Mouse (Mus musculus): ENCODE measurements at regions not wholly inside any gene's neighbourhood (a gene's known extent, or its start where the extent isn't known, plus 50 kb on each side); places are given as distances from the start of the nearest gene placed in this dataset.

GRCm38 (mm10) chr10:38884641-38885040 lies 63.1 kb upstream of the Rfpl4b start:
- no peak overlapping the region for H3K9ac ChIP-seq (ENCODE audit: control insufficient read depth, low read depth, low read length, poor library complexity, severe bottlenecking)
- no peak overlapping the region for H3K27ac ChIP-seq (ENCODE audit: control insufficient read depth, low read depth, low read length)
- no peaks in the 10 kb centered on the region for H3K9me3 ChIP-seq (replicated peaks; ENCODE audit: insufficient read depth, low read length)
- no peak overlapping the region for H3K4me3 ChIP-seq (ENCODE audit: control insufficient read depth in 1 of 2, insufficient read depth in 1 of 2, low read depth in 2 of 2, low read length in 2 of 2)
- DNase-seq (ENCODE audit: low read depth, low spot score), result no peak
- H3K4me1 ChIP-seq (ENCODE audit: control insufficient read depth in 1 of 2, insufficient read depth in 2 of 2, low read length in 2 of 2), result no peaks in the 10 kb centered on the region
- no peaks in the 10 kb centered on the region for H3K79me2 ChIP-seq (ENCODE audit: control insufficient read depth, insufficient read depth, low read length, poor library complexity)
- TF ChIP-seq MAFK (IDR thresholded peaks at IDR 0.05; ENCODE audit: borderline replicate concordance, low read depth, low read length) (no peak), ZKSCAN1 (IDR thresholded peaks at IDR 0.05; ENCODE audit: low read depth, low read length) (no peak), CHD2 (IDR thresholded peaks at IDR 0.05; ENCODE audit: low read length) (no peak), BHLHE40 (IDR thresholded peaks at IDR 0.05; ENCODE audit: borderline replicate concordance, low read depth, low read length) (no peak), POLR2AphosphoS5 (IDR thresholded peaks at IDR 0.05; ENCODE audit: borderline replicate concordance, low read depth, low read length) (no peak), USF1 (IDR thresholded peaks at IDR 0.05; ENCODE audit: low read depth, low read length) (no peak), GATA1 (IDR thresholded peaks at IDR 0.05; ENCODE audit: low read depth, low read length) (no peak), CTCF (IDR thresholded peaks at IDR 0.05 in 2 of 3, conservative IDR thresholded peaks at IDR 0.05 in 1 of 3; ENCODE audit: control insufficient read depth in 1 of 3, insufficient read depth in 1 of 3, low read depth in 2 of 3, low read length in 3 of 3, poor library complexity in 1 of 3, severe bottlenecking in 1 of 3) (no peak), TCF12 (IDR thresholded peaks at IDR 0.05; ENCODE audit: low read depth, low read length) (no peak), MYC (IDR thresholded peaks at IDR 0.05; ENCODE audit: low read depth, low read length) (no peak)
- H3K36me3 ChIP-seq (ENCODE audit: control insufficient read depth in 1 of 2, insufficient read depth in 2 of 2, low read length in 2 of 2), result no peaks in the 10 kb centered on the region
- H3K27me3 ChIP-seq (ENCODE audit: control insufficient read depth in 1 of 2, insufficient read depth in 2 of 2, low read length in 2 of 2), result no peaks in the 10 kb centered on the region

DNA sequence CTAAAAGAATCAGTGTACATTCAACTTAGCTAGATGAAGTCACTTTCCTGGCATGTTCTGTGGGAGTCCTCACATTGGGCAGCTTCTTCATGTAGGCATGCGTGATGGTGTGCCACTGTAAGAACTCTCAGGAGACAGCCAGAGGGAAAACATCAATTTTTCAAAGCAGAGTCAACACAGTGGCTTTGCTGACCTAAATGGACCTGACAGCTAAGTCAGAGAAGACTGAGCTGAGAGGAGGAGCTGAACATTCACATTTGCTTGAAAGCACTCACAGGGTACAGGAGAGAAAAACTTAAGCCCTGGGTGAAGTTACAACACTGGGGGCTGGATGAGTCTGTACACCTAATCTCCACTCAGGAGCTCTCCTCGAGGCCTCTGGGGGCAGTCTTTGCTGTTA lies 64.9 kb upstream of the Rfpl4b start:
- no peaks in the 10 kb centered on the region for H3K9me3 ChIP-seq (replicated peaks; ENCODE audit: insufficient read depth, low read length)
- H3K79me2 ChIP-seq (ENCODE audit: control insufficient read depth, insufficient read depth, low read length, poor library complexity), result no peaks in the 10 kb centered on the region
- DNase-seq (ENCODE audit: low read depth, low spot score), result no peak
- H3K4me1 ChIP-seq (ENCODE audit: control insufficient read depth in 1 of 2, insufficient read depth in 2 of 2, low read length in 2 of 2), result no peaks in the 10 kb centered on the region
- no peak for TF ChIP-seq ETS1 (IDR thresholded peaks at IDR 0.05; ENCODE audit: low read depth, low read length)
- no peak for TF ChIP-seq MXI1 (IDR thresholded peaks at IDR 0.05; ENCODE audit: low read depth, low read length)
- no peak for TF ChIP-seq USF1 (IDR thresholded peaks at IDR 0.05; ENCODE audit: low read depth, low read length)
- TF ChIP-seq KAT2A (conservative IDR thresholded peaks at IDR 0.05; ENCODE audit: low read depth, low read length), result no peak
- TF ChIP-seq MAZ (IDR thresholded peaks at IDR 0.05; ENCODE audit: low read depth, low read length), result no peak
- no peak for TF ChIP-seq ZKSCAN1 (IDR thresholded peaks at IDR 0.05; ENCODE audit: low read depth, low read length)
- no peak for TF ChIP-seq ELF1 (IDR thresholded peaks at IDR 0.05; ENCODE audit: low read depth, low read length)
- no peak for TF ChIP-seq JUND (IDR thresholded peaks at IDR 0.05; ENCODE audit: low read depth, low read length)
- no peak for TF ChIP-seq TCF12 (IDR thresholded peaks at IDR 0.05; ENCODE audit: low read depth, low read length)
- TF ChIP-seq GATA1 (IDR thresholded peaks at IDR 0.05; ENCODE audit: low read depth, low read length), result no peak
- TF ChIP-seq CHD1 (IDR thresholded peaks at IDR 0.05; ENCODE audit: low read depth, low read length), result no peak
- TF ChIP-seq POLR2AphosphoS5 (IDR thresholded peaks at IDR 0.05; ENCODE audit: borderline replicate concordance, low read depth, low read length), result no peak
- no peak for TF ChIP-seq ZNF384 (IDR thresholded peaks at IDR 0.05; ENCODE audit: low read depth, low read length)
- no peak for TF ChIP-seq GABPA (IDR thresholded peaks at IDR 0.05; ENCODE audit: low read depth, low read length)
- no peak overlapping the region for H3K4me3 ChIP-seq (ENCODE audit: control insufficient read depth in 1 of 2, insufficient read depth in 1 of 2, low read depth in 2 of 2, low read length in 2 of 2)
- no peak overlapping the region for H3K9ac ChIP-seq (ENCODE audit: control insufficient read depth, low read depth, low read length, poor library complexity, severe bottlenecking)
- H3K27ac ChIP-seq (ENCODE audit: control insufficient read depth, low read depth, low read length), result no peak overlapping the region
- no peaks in the 10 kb centered on the region for H3K36me3 ChIP-seq (ENCODE audit: control insufficient read depth in 1 of 2, insufficient read depth in 2 of 2, low read length in 2 of 2)
- H3K27me3 ChIP-seq (ENCODE audit: control insufficient read depth in 1 of 2, insufficient read depth in 2 of 2, low read length in 2 of 2), result no peaks in the 10 kb centered on the region
